Mouse (Mus musculus): ENCODE results near the gene Tmem120b. TPM values are rescaled to one million over a fixed set of nuclear protein-coding genes. Genes with fewer than 3 reads are reported as not detected.

Gene Tmem120b
- 8.3 and 10.4 TPM in 2 replicates for polyA plus RNA-seq (2016; fragmentation: Nextera tagmentation; extraction: Ambion mirVana)

DNA sequence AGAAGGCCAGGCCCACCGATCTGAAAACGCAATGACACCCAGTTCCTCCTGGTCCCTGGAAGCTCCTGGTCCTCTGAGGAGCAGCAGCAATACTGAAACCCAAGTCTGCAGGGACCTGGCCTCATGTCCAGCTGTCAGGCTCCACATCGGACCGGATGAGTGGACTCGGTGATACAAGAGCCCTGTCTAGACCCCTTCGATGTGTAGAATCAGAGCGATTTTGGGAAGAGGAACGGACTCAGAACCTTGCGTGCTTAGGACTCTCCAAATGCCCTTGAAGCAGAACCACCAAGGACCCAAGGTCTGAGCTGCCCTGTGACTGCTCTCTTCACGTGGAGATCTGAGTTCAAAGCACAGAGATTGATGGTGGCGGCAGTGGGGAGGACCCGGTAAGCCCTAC lies at the start of gene Tmem120b:
TSS of gene Tmem120b (plus strand) at position 301 of the 400 bp plus-strand sequence.
- 88% methylated on average over 12 of the region's 12 CpGs for WGBS
- no peak for DNase-seq (ENCODE audit: extremely low spot score, low spot score)

DNA sequence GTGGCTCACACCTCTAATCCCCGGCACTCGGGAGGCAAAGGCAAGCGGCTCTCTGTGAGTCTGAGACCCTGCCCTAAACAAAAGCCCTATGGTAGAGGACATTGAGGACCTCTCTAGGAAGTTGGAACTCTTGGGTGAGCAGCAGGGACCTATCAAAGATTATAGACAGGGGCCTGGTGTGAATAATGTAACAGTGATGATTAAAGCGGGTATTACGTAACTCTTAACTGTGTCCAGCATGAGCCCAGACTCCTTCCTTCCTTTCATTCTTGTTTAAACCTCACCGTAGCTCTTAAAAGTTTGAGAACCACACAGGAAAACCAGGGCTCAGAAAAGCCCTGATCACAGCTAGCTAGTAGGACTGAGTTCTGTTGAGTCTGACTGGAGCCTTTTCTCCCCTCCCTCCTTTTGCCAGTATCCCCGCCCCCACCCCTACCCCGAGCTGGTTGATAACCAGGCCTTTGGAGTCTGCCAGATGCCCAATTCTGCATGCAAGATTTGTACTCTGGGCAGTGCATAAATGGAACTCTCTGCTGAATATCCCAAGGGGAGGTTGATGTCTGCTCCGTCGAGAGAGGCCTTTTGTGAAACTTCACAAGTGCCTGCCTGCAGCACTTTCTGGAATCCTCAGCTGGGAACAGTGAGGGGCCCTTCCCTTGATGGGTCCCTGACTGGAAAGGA lies 48.7 kb upstream of the Tmem120b start:
- peak overlapping the region; percentile 58 for H3K27ac ChIP-seq
- WGBS = 66% methylated on average over 10 of the region's 10 CpGs
- no peaks in the 10 kb centered on the region for H3K9me3 ChIP-seq
- peaks cover 6% of the 10 kb centered on the region; the same call in 1 of the 2 replicates for H3K36me3 ChIP-seq (replicated peaks)
- H3K27me3 ChIP-seq (ENCODE audit: poor library complexity, severe bottlenecking) = peaks cover 14% of the 10 kb centered on the region
- no peak overlapping the region for H3K4me3 ChIP-seq
- peaks cover 51% of the 10 kb centered on the region for H3K4me1 ChIP-seq
- DNase-seq (ENCODE audit: extremely low spot score, low spot score) = no peak

More for the DNA sequence above, at the start of gene Tmem120b:
- Histone ChIP-seq H3K4me3 (no peak within 1 kb of the TSS), H3K27ac (no peak within 1 kb of the TSS), H3K36me3 (replicated peaks) (no peaks in the 10 kb centered on the region), H3K9me3 (0 out of 2 replicates have a peak, but pooled peaks cover 2% of the 10 kb centered on the region), H3K27me3 (ENCODE audit: poor library complexity, severe bottlenecking) (no peaks in the 10 kb centered on the region), H3K4me1 (peaks cover 3% of the 10 kb centered on the region; the same call in 1 of the 2 replicates)

DNA sequence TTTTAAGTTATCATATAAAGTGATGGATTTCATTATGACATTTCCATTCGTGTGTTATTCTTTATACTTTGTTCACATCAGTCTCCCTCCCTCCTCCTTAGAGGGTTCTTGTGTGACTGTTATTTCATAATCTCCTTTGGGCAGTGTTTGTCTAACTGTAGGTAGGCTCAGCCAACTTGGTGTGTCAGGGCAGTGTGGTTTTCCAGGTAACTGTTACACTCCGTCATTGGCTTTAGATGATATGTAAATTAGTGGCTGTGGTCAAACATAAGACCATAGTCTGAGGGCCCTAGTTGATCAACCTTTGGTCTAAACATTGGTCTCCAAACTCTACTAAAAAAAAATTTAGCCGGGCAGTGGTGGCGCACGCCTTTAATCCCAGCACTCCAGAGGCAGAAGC lies 47.8 kb upstream of the Tmem120b start:
- no peaks in the 10 kb centered on the region for H3K9me3 ChIP-seq
- peaks cover 42% of the 10 kb centered on the region for H3K4me1 ChIP-seq
- no peak for DNase-seq (ENCODE audit: extremely low spot score, low spot score)
- peaks cover 14% of the 10 kb centered on the region for H3K27me3 ChIP-seq (ENCODE audit: poor library complexity, severe bottlenecking)
- peaks cover 6% of the 10 kb centered on the region; the same call in 1 of the 2 replicates for H3K36me3 ChIP-seq (replicated peaks)
- H3K27ac ChIP-seq = no peak overlapping the region
- WGBS = 95% methylated on average over 5 of the region's 5 CpGs
- no peak overlapping the region for H3K4me3 ChIP-seq

GRCm38 (mm10) chr5:123021438-123021837 lies 46.8 kb upstream of the Tmem120b start:
- 89% methylated on average over 7 of the region's 7 CpGs for whole genome bisulfite sequencing
- no peak overlapping the region for H3K4me3 ChIP-seq
- H3K4me1 ChIP-seq = peaks cover 36% of the 10 kb centered on the region
- H3K27me3 ChIP-seq (ENCODE audit: poor library complexity, severe bottlenecking) = peaks cover 8% of the 10 kb centered on the region
- H3K27ac ChIP-seq = no peak overlapping the region
- DNase-seq (ENCODE audit: extremely low spot score, low spot score) = no peak
- no peaks in the 10 kb centered on the region for H3K9me3 ChIP-seq
- H3K36me3 ChIP-seq (replicated peaks) = peaks cover 6% of the 10 kb centered on the region; the same call in 1 of the 2 replicates

DNA sequence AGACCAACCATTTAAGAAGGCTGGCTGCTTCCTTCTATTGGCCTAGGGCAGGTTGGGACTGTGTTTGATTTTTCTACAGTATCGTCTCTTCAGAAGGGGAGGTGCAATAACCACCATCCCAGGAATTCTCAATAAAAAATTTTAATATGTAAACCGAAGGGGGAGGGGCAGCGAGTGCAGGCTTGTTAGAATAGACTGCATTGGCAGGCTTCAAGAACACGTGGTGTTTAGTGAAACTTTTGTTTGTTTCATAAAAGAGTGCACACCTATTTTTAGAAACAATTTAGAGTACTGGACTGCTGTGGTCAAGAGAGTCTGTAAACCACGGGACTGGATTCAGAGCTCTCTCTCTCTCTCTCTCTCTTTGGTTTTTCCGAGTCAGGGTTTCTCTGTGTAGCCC lies 45.2 kb upstream of the Tmem120b start:
- H3K4me1 ChIP-seq = peaks cover 26% of the 10 kb centered on the region
- no peaks in the 10 kb centered on the region for H3K27me3 ChIP-seq (ENCODE audit: poor library complexity, severe bottlenecking)
- no peak overlapping the region for H3K4me3 ChIP-seq
- H3K36me3 ChIP-seq (replicated peaks) = no peaks in the 10 kb centered on the region
- no peak overlapping the region for H3K27ac ChIP-seq
- 88% methylated on average over 6 of the region's 6 CpGs for WGBS
- no peak for DNase-seq (ENCODE audit: extremely low spot score, low spot score)
- H3K9me3 ChIP-seq = no peaks in the 10 kb centered on the region

GRCm38 (mm10) chr5:123024312-123024711 lies 43.9 kb upstream of the Tmem120b start:
- H3K9me3 ChIP-seq = no peaks in the 10 kb centered on the region
- WGBS = 96% methylated on average over 6 of the region's 6 CpGs
- H3K27me3 ChIP-seq (ENCODE audit: poor library complexity, severe bottlenecking) = no peaks in the 10 kb centered on the region
- H3K27ac ChIP-seq = no peak overlapping the region
- peaks cover 13% of the 10 kb centered on the region for H3K4me1 ChIP-seq
- H3K4me3 ChIP-seq = no peak overlapping the region
- H3K36me3 ChIP-seq (replicated peaks) = peaks cover 5% of the 10 kb centered on the region
- no peak for DNase-seq (ENCODE audit: extremely low spot score, low spot score)

DNA sequence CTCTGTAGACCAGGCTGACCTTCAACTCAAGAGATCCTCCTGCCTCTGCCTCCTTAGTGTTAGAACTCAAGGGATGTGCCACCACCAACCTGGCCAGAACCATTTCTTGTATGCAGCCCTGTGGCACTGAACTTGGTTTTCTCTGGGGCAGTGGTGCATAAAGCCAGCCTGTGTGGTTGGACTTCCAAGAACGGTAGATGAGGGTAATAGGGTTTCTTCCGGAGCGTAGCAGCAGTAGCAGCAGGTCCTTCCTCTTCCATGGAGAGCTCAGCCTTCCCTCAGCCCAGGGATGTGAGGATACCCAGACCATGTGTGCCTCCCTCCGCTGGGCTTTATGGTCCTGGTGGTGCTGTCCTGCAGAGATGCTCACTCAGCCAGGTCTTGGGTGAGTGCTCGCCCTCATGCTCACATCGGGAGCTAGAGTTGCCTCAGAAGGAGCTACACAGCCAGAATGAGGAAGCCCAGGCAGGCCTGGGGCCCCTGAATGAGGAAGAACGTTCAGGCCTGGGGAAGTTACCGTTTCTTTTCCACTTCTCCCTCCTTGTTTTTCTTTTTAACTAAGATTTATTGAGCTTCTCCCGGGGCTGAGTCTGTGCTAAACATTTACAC lies 43.1 kb upstream of the Tmem120b start:
- Histone ChIP-seq H3K27ac (no peak overlapping the region), H3K4me3 (no peak overlapping the region), H3K4me1 (peaks cover 6% of the 10 kb centered on the region; the same call in 1 of the 2 replicates), H3K36me3 (replicated peaks) (peaks cover 12% of the 10 kb centered on the region), H3K9me3 (no peaks in the 10 kb centered on the region), H3K27me3 (ENCODE audit: poor library complexity, severe bottlenecking) (no peaks in the 10 kb centered on the region)
- DNase-seq (ENCODE audit: extremely low spot score, low spot score) = no peak
- WGBS = 85% methylated on average over 9 of the region's 9 CpGs

- Histone ChIP-seq H3K36me3 (replicated peaks) (peaks cover 21% of the 10 kb centered on the region), H3K9me3 (peaks cover 5% of the 10 kb centered on the region; the same call in 1 of the 2 replicates), H3K27me3 (ENCODE audit: poor library complexity, severe bottlenecking) (no peaks in the 10 kb centered on the region), H3K4me1 (peaks cover 6% of the 10 kb centered on the region; the same call in 1 of the 2 replicates), H3K4me3 (no peak overlapping the region), H3K27ac (no peak overlapping the region)
- DNase-seq (ENCODE audit: extremely low spot score, low spot score) = no peak
- 68% methylated on average over 6 of the region's 6 CpGs for WGBS
Measured at GRCm38 (mm10) chr5:123026414-123026813, 41.8 kb upstream of the Tmem120b start.

GRCm38 (mm10) chr5:123027436-123027835 lies 40.8 kb upstream of the Tmem120b start:
- WGBS = 86% methylated on average over 6 of the region's 6 CpGs
- no peak for DNase-seq (ENCODE audit: extremely low spot score, low spot score)
- no peaks in the 10 kb centered on the region for H3K27me3 ChIP-seq (ENCODE audit: poor library complexity, severe bottlenecking)
- H3K4me1 ChIP-seq = peaks cover 6% of the 10 kb centered on the region; the same call in 1 of the 2 replicates
- H3K27ac ChIP-seq = no peak overlapping the region
- peaks cover 8% of the 10 kb centered on the region; the same call in 1 of the 2 replicates for H3K9me3 ChIP-seq
- H3K36me3 ChIP-seq (replicated peaks) = peaks cover 31% of the 10 kb centered on the region
- H3K4me3 ChIP-seq = no peak overlapping the region

DNA sequence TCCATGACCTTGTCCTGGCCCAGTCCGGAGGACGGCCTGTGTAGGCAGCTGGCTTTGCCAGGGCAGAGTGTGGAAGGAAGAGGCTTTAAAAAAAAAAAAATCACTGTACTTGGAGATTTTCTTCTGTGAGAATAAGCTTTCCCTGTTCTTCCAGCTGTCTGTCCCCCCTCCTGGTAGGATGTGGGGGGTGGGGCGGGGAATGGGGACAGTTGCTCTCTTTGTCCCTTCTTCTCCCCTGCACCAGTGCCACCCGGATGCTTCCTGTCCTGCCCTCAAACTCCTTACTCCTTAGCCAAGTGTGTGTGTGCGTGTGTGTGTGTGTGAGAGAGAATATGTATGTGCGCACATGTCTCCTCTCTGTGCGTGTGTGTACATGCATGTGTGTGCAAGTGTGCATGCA lies 38.5 kb upstream of the Tmem120b start:
- peaks cover 32% of the 10 kb centered on the region for H3K36me3 ChIP-seq (replicated peaks)

GRCm38 (mm10) chr5:123031312-123031711 lies 36.9 kb upstream of the Tmem120b start:
- no peak overlapping the region for H3K4me3 ChIP-seq
- peaks cover 32% of the 10 kb centered on the region for H3K36me3 ChIP-seq (replicated peaks)
- peaks cover 8% of the 10 kb centered on the region; the same call in 1 of the 2 replicates for H3K4me1 ChIP-seq
- DNase-seq (ENCODE audit: extremely low spot score, low spot score) = no peak
- WGBS = 88% methylated on average over 3 of the region's 3 CpGs
- no peaks in the 10 kb centered on the region for H3K27me3 ChIP-seq (ENCODE audit: poor library complexity, severe bottlenecking)
- H3K27ac ChIP-seq = no peak overlapping the region
- peaks cover 8% of the 10 kb centered on the region; the same call in 1 of the 2 replicates for H3K9me3 ChIP-seq

More for the DNA sequence above, 38.5 kb upstream of the Tmem120b start:
- WGBS = 76% methylated on average over 7 of the region's 7 CpGs
- peaks cover 6% of the 10 kb centered on the region; the same call in 1 of the 2 replicates for H3K4me1 ChIP-seq
- H3K9me3 ChIP-seq = peaks cover 8% of the 10 kb centered on the region; the same call in 1 of the 2 replicates
- no peak overlapping the region for H3K27ac ChIP-seq
- no peaks in the 10 kb centered on the region for H3K27me3 ChIP-seq (ENCODE audit: poor library complexity, severe bottlenecking)
- no peak for DNase-seq (ENCODE audit: extremely low spot score, low spot score)
- H3K4me3 ChIP-seq = no peak overlapping the region

- Histone ChIP-seq H3K4me1 (peaks cover 6% of the 10 kb centered on the region), H3K27me3 (ENCODE audit: poor library complexity, severe bottlenecking) (0 out of 2 replicates have a peak, but pooled peaks cover 3% of the 10 kb centered on the region), H3K27ac (no peak overlapping the region), H3K4me3 (no peak overlapping the region), H3K9me3 (peaks cover 8% of the 10 kb centered on the region; the same call in 1 of the 2 replicates), H3K36me3 (replicated peaks) (peaks cover 32% of the 10 kb centered on the region)
- WGBS = 78% methylated on average over 7 of the region's 7 CpGs
- no peak for DNase-seq (ENCODE audit: extremely low spot score, low spot score)
Measured at GRCm38 (mm10) chr5:123033646-123034160, 34.5 kb upstream of the Tmem120b start.

Measured in forebrain, embryonic 10.5 days (tissue).